Mouse (Mus musculus) bone marrow macrophage, adult 2 months (primary cell): Measurements from ENCODE around the gene Lmod1.

Experiments used
- CTCF ChIP-seq: IDR thresholded peaks from 2 replicates; pipeline ENCODE4 v1.5.1; 2012; ENCODE audit warnings: low read depth, mild to moderate bottlenecking, low read length, moderate library complexity
- POLR2A ChIP-seq: IDR thresholded peaks from 2 replicates; pipeline ENCODE4 v1.6.1; 2012; ENCODE audit warnings: mild to moderate bottlenecking, low read depth, low read length, borderline replicate concordance

GRCm38 (mm10) chr1:135341947-135342346, 17.3 kb downstream of the Lmod1 start:
- TF ChIP-seq POLR2A (no peak), CTCF (no peak)
